Mouse (Mus musculus): ENCODE results near the gene Grin2b.

The Grin2b gene

GRCm38 (mm10) chr6:136010290-136011037 lies 162.8 kb downstream of the Grin2b start:
- peak; percentile 25 for DNase-seq (ENCODE audit: low read depth, low spot score)

- DNase-seq (ENCODE audit: low read depth, low spot score), result no peak
Measured at GRCm38 (mm10) chr6:136008120-136008519, 165.2 kb downstream of the Grin2b start.

GRCm38 (mm10) chr6:135994691-135995090 lies 178.6 kb downstream of the Grin2b start:
- no peak for DNase-seq (ENCODE audit: low read depth, low spot score)

- DNase-seq (ENCODE audit: low read depth, low spot score), result no peak
Measured at GRCm38 (mm10) chr6:135993897-135994296, 179.4 kb downstream of the Grin2b start.

- DNase-seq (ENCODE audit: low read depth, low spot score), result no peak
Measured at GRCm38 (mm10) chr6:135993378-135993777, 179.9 kb downstream of the Grin2b start.

GRCm38 (mm10) chr6:135976106-135976505 lies 197.2 kb downstream of the Grin2b start:
- DNase-seq (ENCODE audit: low read depth, low spot score), result no peak

- no peak for DNase-seq (ENCODE audit: low read depth, low spot score)
Measured at GRCm38 (mm10) chr6:135972481-135972880, 200.8 kb downstream of the Grin2b start.

- no peak for DNase-seq (ENCODE audit: low read depth, low spot score)
Measured at GRCm38 (mm10) chr6:135971481-135971880, 201.8 kb downstream of the Grin2b start.

- no peak for DNase-seq (ENCODE audit: low read depth, low spot score)
Measured at GRCm38 (mm10) chr6:135970716-135971318, 202.5 kb downstream of the Grin2b start.

- DNase-seq (ENCODE audit: low read depth, low spot score), result no peak
Measured at GRCm38 (mm10) chr6:135961766-135962165, 211.5 kb downstream of the Grin2b start.

- no peak for DNase-seq (ENCODE audit: low read depth, low spot score)
Measured at GRCm38 (mm10) chr6:135959629-135960028, 213.7 kb downstream of the Grin2b start.

- DNase-seq (ENCODE audit: low read depth, low spot score), result no peak
Measured at GRCm38 (mm10) chr6:135951666-135952065, 221.6 kb downstream of the Grin2b start.

GRCm38 (mm10) chr6:135945511-135945910 lies 227.8 kb downstream of the Grin2b start:
- DNase-seq (ENCODE audit: low read depth, low spot score), result no peak

GRCm38 (mm10) chr6:135944358-135944757 lies 229.0 kb downstream of the Grin2b start:
- no peak for DNase-seq (ENCODE audit: low read depth, low spot score)

- no peak for DNase-seq (ENCODE audit: low read depth, low spot score)
Measured at GRCm38 (mm10) chr6:135943121-135943617, 230.1 kb downstream of the Grin2b start.

- DNase-seq (ENCODE audit: low read depth, low spot score), result no peak
Measured at GRCm38 (mm10) chr6:135932924-135933323, 240.4 kb downstream of the Grin2b start.

- no peak for DNase-seq (ENCODE audit: low read depth, low spot score)
Measured at GRCm38 (mm10) chr6:135932400-135932920, 240.9 kb downstream of the Grin2b start.

- DNase-seq (ENCODE audit: low read depth, low spot score), result no peak
Measured at GRCm38 (mm10) chr6:135917676-135918075, 255.6 kb downstream of the Grin2b start.

- DNase-seq (ENCODE audit: low read depth, low spot score), result peak; percentile 60
Measured at GRCm38 (mm10) chr6:135914608-135915007, 258.7 kb downstream of the Grin2b start.

GRCm38 (mm10) chr6:135912114-135912513 lies 261.2 kb downstream of the Grin2b start:
- DNase-seq (ENCODE audit: low read depth, low spot score), result no peak

- DNase-seq (ENCODE audit: low read depth, low spot score), result peak; percentile 21
Measured at GRCm38 (mm10) chr6:135911131-135911530, 262.2 kb downstream of the Grin2b start.

GRCm38 (mm10) chr6:135907540-135908320 lies 265.6 kb downstream of the Grin2b start:
- peak; percentile 90 for DNase-seq (ENCODE audit: low read depth, low spot score)

Data from R1 (cell line).